Mouse (Mus musculus) bone marrow macrophage, adult 2 months (primary cell): ENCODE data around the gene Lrrc59.

Experiments
- CTCF ChIP-seq: IDR thresholded peaks from 2 replicates; pipeline ENCODE4 v1.5.1; 2012; ENCODE audit warnings: low read depth, mild to moderate bottlenecking, low read length, moderate library complexity
- POLR2A ChIP-seq: IDR thresholded peaks from 2 replicates; pipeline ENCODE4 v1.6.1; 2012; ENCODE audit warnings: mild to moderate bottlenecking, low read depth, low read length, borderline replicate concordance

DNA sequence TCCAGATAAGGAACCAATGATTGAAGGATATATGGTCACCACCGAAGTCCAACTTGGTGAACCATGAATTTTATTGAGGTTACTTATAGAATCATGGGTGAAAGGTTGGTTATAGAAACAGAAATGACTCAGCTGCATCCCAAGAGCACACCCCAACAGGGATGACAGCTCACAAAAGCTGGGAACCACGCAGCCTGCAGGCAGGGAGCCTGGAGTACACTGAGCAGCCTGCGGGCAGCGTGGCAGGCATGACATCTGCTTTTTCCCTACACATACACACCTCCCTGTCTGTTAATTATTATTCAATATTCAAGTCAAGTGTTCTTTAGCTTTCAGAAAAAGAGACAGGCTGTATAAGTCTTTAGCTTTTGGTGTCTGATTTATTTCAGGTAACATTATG, 15.0 kb upstream of the Lrrc59 start:
- TF ChIP-seq CTCF: no peak
- TF ChIP-seq POLR2A: no peak
